Comparison of ENCODE assay signal across 33 mouse cellular contexts in the genomic region with DNA sequence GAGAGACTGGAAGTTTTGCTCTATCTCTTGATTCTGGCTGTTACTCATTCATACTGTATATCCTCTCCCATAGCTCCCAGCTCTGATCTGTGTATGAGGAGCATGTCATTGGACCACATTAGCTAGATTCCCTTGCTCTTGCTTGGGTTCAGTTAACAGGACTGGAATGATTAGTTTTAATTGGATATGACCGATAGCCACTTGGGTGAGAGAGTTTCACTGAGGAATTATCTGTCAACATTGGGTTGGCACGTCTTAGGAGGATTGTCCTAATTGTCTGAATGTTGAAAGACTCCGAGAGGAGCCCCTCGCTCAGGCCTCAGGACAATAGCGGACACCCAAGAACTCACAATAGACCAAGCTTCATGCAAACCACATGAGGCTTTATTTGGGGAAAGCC. TPM values are rescaled to one million over a fixed set of nuclear protein-coding genes. Genes with fewer than 3 reads are reported as not detected.
"Had no signal": no experiment of that assay in that cellular context is flagged by ENCODE, and none has a peak within 500 bp of the region (broad histone marks: within the 10 kb centered on the region; RNA-seq: fewer than 3 reads in every experiment).

No protein-coding gene starts in this region.

- H3K4me3 ChIP-seq: embryonic facial prominence, embryonic 10.5 days; embryonic facial prominence, embryonic 12.5 days; embryonic facial prominence, embryonic 13.5 days; embryonic facial prominence, embryonic 15.5 days; erythroblast, embryonic 14.5 days; forebrain, embryonic 10.5 days; forebrain, embryonic 12.5 days; forebrain, embryonic 13.5 days; forebrain, embryonic 15.5 days; gastrocnemius, adult 2 months; heart, adult 2 months; heart, embryonic 10.5 days had no signal

- DNase-seq: cerebellum, adult 8-10 months; cerebellum, adult 9-10 months; cerebellum, adult 9-11 months; cerebellum, postnatal 10 days; cerebellum, postnatal 14 days; cerebellum, postnatal 25 days; cerebellum, postnatal 36 days; embryo, embryonic 11 days; forebrain, postnatal 0 days; gastrocnemius, adult 2 months; gastrocnemius, postnatal 10 days; gastrocnemius, postnatal 14 days; gastrocnemius, postnatal 25 days; gastrocnemius, postnatal 36 days; heart, adult 18-20 months; heart, adult 2 months had no signal

- H3K4me1 ChIP-seq: embryonic facial prominence, embryonic 10.5 days; embryonic facial prominence, embryonic 12.5 days; embryonic facial prominence, embryonic 13.5 days; embryonic facial prominence, embryonic 15.5 days; forebrain, embryonic 12.5 days; forebrain, embryonic 13.5 days; forebrain, embryonic 15.5 days; heart, embryonic 10.5 days had no signal

- H3K27ac ChIP-seq: embryonic facial prominence, embryonic 10.5 days; embryonic facial prominence, embryonic 12.5 days; embryonic facial prominence, embryonic 13.5 days; embryonic facial prominence, embryonic 15.5 days; forebrain, embryonic 10.5 days; forebrain, embryonic 12.5 days; forebrain, embryonic 13.5 days; forebrain, embryonic 15.5 days; gastrocnemius, adult 2 months; heart, adult 2 months; heart, embryonic 10.5 days had no signal

RNA-seq across cellular contexts. Expression of gene Insc, which starts 7.2 kb away (rescaled TPM):
- total RNA-seq: common myeloid progenitor, adult 5-6 weeks; granulocyte monocyte progenitor cell, adult 5-6 weeks had no signal

RNA-seq across cellular contexts. Expression of gene Calcb, which starts 17.8 kb away (rescaled TPM):
- total RNA-seq: common myeloid progenitor, adult 5-6 weeks; forebrain, postnatal 0 days; gastrocnemius, adult 18-20 months; gastrocnemius, adult 2 months; gastrocnemius, adult 8-10 months; gastrocnemius, postnatal 10 days; gastrocnemius, postnatal 14 days; gastrocnemius, postnatal 25 days; gastrocnemius, postnatal 36 days; granulocyte monocyte progenitor cell, adult 5-6 weeks had no signal
- polyA plus RNA-seq: embryonic facial prominence, embryonic 10.5 days; erythroblast, embryonic 14.5 days; forebrain, embryonic 10.5 days; forebrain, embryonic 11.5 days; forebrain, embryonic 13.5 days; forebrain, embryonic 14.5 days; forebrain, embryonic 15.5 days; forebrain, embryonic 16.5 days; forebrain, postnatal 0 days; heart, embryonic 10.5 days had no signal
